Comparison of ENCODE assay signal across 9 mouse cellular contexts in the genomic region with DNA sequence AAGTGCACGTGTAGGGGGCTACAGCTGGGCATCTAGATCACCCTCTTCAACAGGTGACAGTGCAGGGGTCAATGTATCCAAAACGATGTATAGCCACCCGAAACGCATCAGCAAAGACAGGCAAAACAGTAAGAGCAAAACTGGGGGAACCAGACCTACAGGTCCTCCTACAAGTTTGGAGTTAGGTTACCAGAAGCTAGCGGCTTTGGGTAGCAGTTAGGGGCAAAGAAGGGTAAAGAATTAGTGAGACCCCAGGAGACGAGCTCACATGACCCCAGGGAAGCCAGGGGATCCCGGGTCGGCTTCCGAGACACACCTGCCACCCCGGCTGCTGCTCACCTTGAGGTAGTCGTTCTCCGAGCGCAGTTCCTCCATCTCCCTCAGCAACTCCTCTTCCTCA. TPM values are rescaled to one million over a fixed set of nuclear protein-coding genes. Genes with fewer than 3 reads are reported as not detected.
DNase-seq lines count a peak whose midpoint lies in the region; ATAC-seq and TF ChIP-seq lines count a peak whose summit lies in the region.
"Had no signal": no experiment of that assay in that cellular context is flagged by ENCODE, and none has a peak within 500 bp of the region (broad histone marks: within the 10 kb centered on the region; RNA-seq: fewer than 3 reads in every experiment).

No protein-coding gene starts in this region.

- TF ChIP-seq POLR2A in small intestine, adult 2 months (IDR thresholded peaks at IDR 0.05; ENCODE audit: low read depth, low read length): no peak

- no peaks in the 10 kb centered on the region for H3K36me3 ChIP-seq in lung, embryonic 16.5 days (ENCODE audit: control insufficient read depth, insufficient read depth, low read length)
- H3K36me3 ChIP-seq in limb, embryonic 12.5 days: no peaks in the 10 kb centered on the region
- no peaks in the 10 kb centered on the region for H3K36me3 ChIP-seq in small intestine, adult 2 months (ENCODE audit: control insufficient read depth, insufficient read depth, low read length)

- TF ChIP-seq CTCF in small intestine, adult 2 months (IDR thresholded peaks at IDR 0.05; ENCODE audit: extremely low read depth, insufficient read length, insufficient replicate concordance, low read depth, low read length): no peak

- peaks cover 4% of the 10 kb centered on the region; the same call in 1 of the 2 replicates for H3K27me3 ChIP-seq in lung, embryonic 16.5 days (ENCODE audit: control insufficient read depth, insufficient read depth, low read depth, low read length)
- H3K27me3 ChIP-seq in limb, embryonic 12.5 days: peaks cover 41% of the 10 kb centered on the region
- H3K27me3 ChIP-seq in small intestine, adult 2 months (ENCODE audit: control insufficient read depth, insufficient read depth, low read length): peaks cover 49% of the 10 kb centered on the region

- 4% methylated on average over 13 of the region's 13 CpGs for WGBS in lung, embryonic 16.5 days
- WGBS in limb, embryonic 12.5 days: 2% methylated on average over 13 of the region's 13 CpGs
- WGBS in small intestine, adult 2 months: 8% methylated on average over 13 of the region's 13 CpGs

- peak overlapping the region; percentile 58 for H3K4me3 ChIP-seq in lung, embryonic 16.5 days (ENCODE audit: low read length)
- peak overlapping the region; percentile 81 for H3K4me3 ChIP-seq in limb, embryonic 12.5 days (replicated peaks)
- peak overlapping the region; percentile 83 for H3K4me3 ChIP-seq in small intestine, adult 2 months (ENCODE audit: low read depth, low read length)

- DNase-seq in cerebellum, adult 9-10 months: peak; percentile 64
- no peak for DNase-seq in cerebellum, postnatal 4 days (ENCODE audit: low spot score in 2 of 2)
- DNase-seq in lung, postnatal 25 days (ENCODE audit: low spot score): no peak
- DNase-seq in adrenal gland, postnatal 25 days: no peak
- DNase-seq: adrenal gland, adult 8-10 months had no signal

- no peak overlapping the region for H3K27ac ChIP-seq in lung, embryonic 16.5 days (ENCODE audit: low read length)
- H3K27ac ChIP-seq in limb, embryonic 12.5 days: no peak overlapping the region
- no peak overlapping the region for H3K27ac ChIP-seq in small intestine, adult 2 months (ENCODE audit: insufficient read depth, low read depth, low read length)

- peaks cover 23% of the 10 kb centered on the region for H3K4me1 ChIP-seq in lung, embryonic 16.5 days (replicated peaks; ENCODE audit: control insufficient read depth, insufficient read depth, low read length)
- peaks cover 39% of the 10 kb centered on the region for H3K4me1 ChIP-seq in limb, embryonic 12.5 days (replicated peaks)
- H3K4me1 ChIP-seq in small intestine, adult 2 months (ENCODE audit: control insufficient read depth, insufficient read depth, insufficient read length, low read length): peaks cover 9% of the 10 kb centered on the region; the same call in 1 of the 2 replicates

- no peaks in the 10 kb centered on the region for H3K9me3 ChIP-seq in lung, embryonic 16.5 days (ENCODE audit: control insufficient read depth, low read length)
- no peaks in the 10 kb centered on the region for H3K9me3 ChIP-seq in limb, embryonic 12.5 days

- H3K9ac ChIP-seq in lung, embryonic 16.5 days (ENCODE audit: low read length): peak overlapping the region; percentile 74
- H3K9ac ChIP-seq in limb, embryonic 12.5 days (replicated peaks): peak overlapping the region; percentile 86

- H3K4me2 ChIP-seq in lung, embryonic 16.5 days (ENCODE audit: low read depth, low read length): peak overlapping the region; percentile 76
- H3K4me2 ChIP-seq in limb, embryonic 12.5 days: peak overlapping the region; percentile 94

- no peak for ATAC-seq in lung, embryonic 16.5 days (ENCODE audit: low read depth)
- ATAC-seq in limb, embryonic 12.5 days (ENCODE audit: insufficient number of reproducible peaks, insufficient read depth, low FRiP score, low TSS enrichment, low read depth): no peak
- no peak for ATAC-seq in megakaryocyte-erythroid progenitor cell, adult 5-6 weeks (replicated peaks; ENCODE audit: low FRiP score, low TSS enrichment, poor library complexity, severe bottlenecking)

RNA-seq across cellular contexts. Expression of gene Mtcl1, which starts 1.6 kb away (rescaled TPM):
- polyA plus RNA-seq in lung, embryonic 16.5 days (2015; fragmentation: Nextera tagmentation; extraction: Ambion mirVana): 8.9 and 9.5 TPM in 2 replicates
- 4.8 and 5.3 TPM in 2 replicates for polyA plus RNA-seq in limb, embryonic 12.5 days (2016; fragmentation: Nextera tagmentation; extraction: Ambion mirVana)
- 1.8 and 1.9 TPM in 2 replicates for polyA plus RNA-seq in small intestine, adult 2 months (2012; rRNA removed)
- 13.4 and 14.7 TPM in 2 replicates for total RNA-seq in adrenal gland, postnatal 25 days (2021)
- not detected in 2 replicates for total RNA-seq in megakaryocyte-erythroid progenitor cell, adult 5-6 weeks (2014; fragmentation: Nextera tagmentation)
- not detected in 2 replicates for total RNA-seq in megakaryocyte-erythroid progenitor cell, adult 5-6 weeks (2017)
